Mouse (Mus musculus): ENCODE measurements at regions not wholly inside any gene's neighbourhood (a gene's known extent, or its start where the extent isn't known, plus 50 kb on each side); places are given as distances from the start of the nearest gene placed in this dataset.

DNA sequence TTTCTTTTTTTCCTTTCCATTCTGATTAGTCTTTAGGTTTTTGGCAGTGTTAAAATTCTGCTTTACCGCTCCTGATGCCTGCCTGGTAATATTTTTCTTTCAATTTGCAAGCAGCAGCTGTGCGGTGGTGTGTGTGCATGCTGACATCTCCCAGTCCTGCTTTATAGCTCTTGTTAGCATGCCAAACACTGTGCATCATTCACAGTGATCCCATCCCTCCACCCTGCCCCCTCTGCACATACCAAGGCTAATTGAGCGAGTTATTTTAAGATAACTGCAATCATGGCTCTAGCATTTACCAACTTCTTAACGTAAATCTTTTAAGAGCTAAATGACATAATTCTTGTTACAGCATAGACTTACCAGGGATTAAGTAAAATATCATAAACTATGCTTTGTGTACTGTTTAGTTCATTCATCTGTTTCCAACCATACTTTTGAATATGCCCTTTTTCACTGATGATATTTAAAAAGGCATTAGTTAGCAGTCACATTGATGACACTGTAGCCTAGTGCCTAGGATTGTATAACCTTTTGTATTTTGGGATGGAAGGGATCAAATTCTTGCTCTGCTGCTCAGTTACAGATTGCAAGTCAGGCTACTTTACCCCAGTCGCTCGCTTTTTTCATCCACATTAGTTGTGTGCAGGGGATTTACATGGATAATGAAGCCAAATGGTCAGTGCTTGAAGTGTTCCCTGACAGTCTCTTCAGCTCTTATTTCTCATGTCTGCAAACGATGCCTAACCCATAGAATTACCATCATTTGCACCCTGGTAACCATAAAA is 487.0 kb downstream of the Lmo7 start:
- Histone ChIP-seq H3K9me3 (ENCODE audit: control insufficient read depth, low read length) (no peaks in the 10 kb centered on the region), H3K27me3 (replicated peaks; ENCODE audit: control insufficient read depth, insufficient read depth, low read length) (no peaks in the 10 kb centered on the region), H3K4me3 (ENCODE audit: low read depth, low read length) (no peak overlapping the region), H3K36me3 (ENCODE audit: control insufficient read depth, insufficient read depth, low read length) (no peaks in the 10 kb centered on the region), H3K9ac (ENCODE audit: low read depth, low read length) (no peak overlapping the region), H3K4me2 (ENCODE audit: low read depth, low read length) (no peak overlapping the region), H3K27ac (replicated peaks; ENCODE audit: low read depth, low read length) (no peak overlapping the region), H3K4me1 (ENCODE audit: control insufficient read depth, insufficient read depth, low read length) (no peaks in the 10 kb centered on the region; the same call in 1 of the 2 replicates)
- ATAC-seq (ENCODE audit: low read depth): peak; percentile 85
- peak; percentile 82 for DNase-seq (ENCODE audit: low spot score)
- WGBS: 45% methylated on average over 7 of the region's 7 CpGs

DNA sequence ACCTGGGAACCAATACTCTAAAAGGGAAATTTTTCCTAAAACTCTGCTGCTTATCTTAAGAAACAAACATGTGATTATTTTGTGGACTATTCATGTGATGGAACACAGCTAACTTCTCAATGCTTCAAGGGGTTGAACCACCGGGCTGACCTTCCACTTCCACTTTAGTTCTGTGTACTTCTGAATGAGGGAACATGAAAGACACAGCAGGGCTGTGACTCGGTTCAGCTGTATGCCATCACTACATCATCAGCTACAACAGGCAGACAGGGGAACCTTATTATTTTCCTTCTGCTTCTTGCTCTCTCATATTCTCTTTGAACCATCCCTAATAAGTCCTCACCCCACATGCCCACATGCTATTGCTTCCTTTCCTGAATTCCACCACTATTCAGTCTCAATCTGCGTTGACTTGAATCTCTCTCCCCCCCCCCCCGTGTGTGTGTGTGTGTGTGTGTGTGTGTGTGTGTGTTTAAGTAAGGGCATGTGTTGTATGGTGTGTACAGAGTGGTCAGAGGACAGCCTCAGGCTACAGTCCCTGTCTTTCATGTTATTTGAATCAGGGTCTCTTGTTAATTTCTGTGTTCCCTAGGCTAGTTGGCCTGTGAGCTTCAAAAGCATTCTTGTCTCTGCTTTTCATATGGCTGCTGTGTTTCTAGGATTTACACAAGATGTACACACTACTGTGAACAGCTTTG is 485.7 kb downstream of the Lmo7 start:
- Histone ChIP-seq H3K4me1 (ENCODE audit: control insufficient read depth, insufficient read depth, low read length) (no peaks in the 10 kb centered on the region; the same call in 1 of the 2 replicates), H3K4me2 (ENCODE audit: low read depth, low read length) (no peak overlapping the region), H3K9me3 (ENCODE audit: control insufficient read depth, low read length) (no peaks in the 10 kb centered on the region), H3K27me3 (replicated peaks; ENCODE audit: control insufficient read depth, insufficient read depth, low read length) (no peaks in the 10 kb centered on the region), H3K9ac (ENCODE audit: low read depth, low read length) (no peak overlapping the region), H3K36me3 (ENCODE audit: control insufficient read depth, insufficient read depth, low read length) (no peaks in the 10 kb centered on the region), H3K4me3 (ENCODE audit: low read depth, low read length) (no peak overlapping the region), H3K27ac (replicated peaks; ENCODE audit: low read depth, low read length) (no peak overlapping the region)
- no peak for ATAC-seq (ENCODE audit: low read depth)
- no peak for DNase-seq (ENCODE audit: low spot score)
- WGBS: 63% methylated on average over 4 of the region's 4 CpGs

DNA sequence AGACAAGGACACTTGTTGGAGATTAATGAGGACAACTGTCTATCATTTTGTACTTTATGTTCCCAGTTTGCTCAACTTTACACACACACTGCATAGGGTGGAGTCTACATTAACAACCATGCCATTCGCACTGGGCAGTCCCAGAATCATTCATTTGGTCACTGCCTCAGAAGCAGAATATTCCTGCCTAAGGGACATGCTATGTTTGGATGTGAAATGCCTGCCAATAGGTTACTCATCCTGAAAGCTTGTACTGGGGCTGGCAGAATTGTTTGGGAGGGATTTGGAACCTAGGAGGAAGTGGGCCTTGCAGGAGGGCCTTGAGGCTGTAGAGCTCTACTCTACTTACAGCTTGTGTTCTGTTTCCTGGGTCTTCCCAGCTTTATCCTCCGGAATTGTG is 482.3 kb downstream of the Lmo7 start:
- no peak overlapping the region for H3K9ac ChIP-seq (ENCODE audit: low read depth, low read length)
- H3K9me3 ChIP-seq (ENCODE audit: control insufficient read depth, low read length): no peaks in the 10 kb centered on the region
- ATAC-seq (ENCODE audit: low read depth) (no peak), DNase-seq (ENCODE audit: low spot score) (no peak)
- no peaks in the 10 kb centered on the region for H3K27me3 ChIP-seq (replicated peaks; ENCODE audit: control insufficient read depth, insufficient read depth, low read length)
- H3K4me3 ChIP-seq (ENCODE audit: low read depth, low read length): no peak overlapping the region
- H3K4me1 ChIP-seq (ENCODE audit: control insufficient read depth, insufficient read depth, low read length): no peaks in the 10 kb centered on the region; the same call in 1 of the 2 replicates
- H3K4me2 ChIP-seq (ENCODE audit: low read depth, low read length): no peak overlapping the region
- 81% methylated on average over 2 of the region's 2 CpGs for WGBS
- H3K36me3 ChIP-seq (ENCODE audit: control insufficient read depth, insufficient read depth, low read length): no peaks in the 10 kb centered on the region
- H3K27ac ChIP-seq (replicated peaks; ENCODE audit: low read depth, low read length): no peak overlapping the region

DNA sequence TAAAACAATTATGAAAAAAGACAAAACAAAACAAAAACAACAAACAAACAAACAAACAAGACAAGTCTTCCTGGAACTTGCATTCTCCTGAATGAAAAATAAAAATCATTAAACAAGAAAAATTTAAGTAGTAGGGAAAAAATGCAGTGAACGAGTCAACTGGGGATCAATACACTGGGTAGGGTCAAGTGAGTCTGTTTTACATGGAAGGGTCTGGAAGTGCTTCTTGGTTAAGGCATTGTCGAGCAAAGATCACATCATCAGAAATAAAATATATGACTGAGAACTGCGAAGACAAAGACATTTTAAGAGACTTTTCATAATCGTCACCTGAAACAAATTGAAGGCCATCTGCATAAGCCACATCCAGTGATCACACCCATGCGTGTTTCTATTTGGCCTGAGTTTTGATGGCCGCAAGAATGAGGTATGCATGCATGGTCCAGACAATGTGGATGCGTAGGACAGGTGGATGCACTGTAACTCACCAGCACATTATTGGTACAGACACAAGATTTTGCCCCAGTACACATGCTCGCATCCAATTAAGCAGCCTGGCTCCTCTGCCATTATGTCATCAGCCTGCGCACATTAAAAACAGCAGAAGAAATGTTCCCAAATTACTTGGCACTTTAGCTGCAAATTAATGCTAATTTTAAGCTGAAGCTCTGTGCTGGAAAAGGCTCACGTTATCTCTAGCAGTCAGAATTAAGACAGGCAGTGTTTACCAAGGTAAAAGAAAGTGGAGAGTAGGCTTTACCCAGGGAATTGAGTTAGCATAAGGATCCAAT is 475.3 kb downstream of the Lmo7 start:
- no peak overlapping the region for H3K9ac ChIP-seq (ENCODE audit: low read depth, low read length)
- 82% methylated on average over 10 of the region's 10 CpGs for WGBS

DNA sequence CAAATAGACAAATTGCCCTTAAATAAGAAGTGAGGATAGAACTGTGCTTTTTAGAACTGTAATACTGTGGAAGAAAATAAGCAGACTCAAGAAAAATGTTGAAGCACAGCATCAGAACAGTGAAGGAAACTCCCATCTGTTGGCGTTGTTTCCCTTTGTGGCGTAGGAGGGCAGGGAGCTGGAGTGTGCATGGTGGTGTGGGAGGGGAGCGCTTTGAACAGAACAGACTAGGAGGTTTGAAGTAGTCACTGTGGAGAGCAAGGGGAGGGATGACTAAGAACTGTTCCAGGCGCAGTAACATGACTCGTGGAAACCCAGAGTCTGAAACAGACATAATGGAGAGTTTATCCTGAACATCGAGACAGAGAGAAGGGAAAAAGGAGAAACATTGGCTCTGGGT is 469.7 kb downstream of the Lmo7 start:
- no peaks in the 10 kb centered on the region for H3K9me3 ChIP-seq (ENCODE audit: control insufficient read depth, low read length)
- H3K9ac ChIP-seq (ENCODE audit: low read depth, low read length): no peak overlapping the region
- ATAC-seq (ENCODE audit: low read depth) (no peak), DNase-seq (ENCODE audit: low spot score) (no peak)
- H3K4me2 ChIP-seq (ENCODE audit: low read depth, low read length): no peak overlapping the region
- H3K27ac ChIP-seq (replicated peaks; ENCODE audit: low read depth, low read length): no peak overlapping the region
- no peaks in the 10 kb centered on the region for H3K4me1 ChIP-seq (ENCODE audit: control insufficient read depth, insufficient read depth, low read length)
- no peaks in the 10 kb centered on the region for H3K27me3 ChIP-seq (replicated peaks; ENCODE audit: control insufficient read depth, insufficient read depth, low read length)
- no peak overlapping the region for H3K4me3 ChIP-seq (ENCODE audit: low read depth, low read length)
- whole genome bisulfite sequencing: 80% methylated on average over 6 of the region's 6 CpGs
- H3K36me3 ChIP-seq (ENCODE audit: control insufficient read depth, insufficient read depth, low read length): no peaks in the 10 kb centered on the region

More for the DNA sequence above, 475.3 kb downstream of the Lmo7 start:
- Histone ChIP-seq H3K4me1 (ENCODE audit: control insufficient read depth, insufficient read depth, low read length) (no peaks in the 10 kb centered on the region), H3K9me3 (ENCODE audit: control insufficient read depth, low read length) (no peaks in the 10 kb centered on the region), H3K4me2 (ENCODE audit: low read depth, low read length) (no peak overlapping the region), H3K4me3 (ENCODE audit: low read depth, low read length) (no peak overlapping the region), H3K36me3 (ENCODE audit: control insufficient read depth, insufficient read depth, low read length) (no peaks in the 10 kb centered on the region), H3K27ac (replicated peaks; ENCODE audit: low read depth, low read length) (no peak overlapping the region), H3K27me3 (replicated peaks; ENCODE audit: control insufficient read depth, insufficient read depth, low read length) (no peaks in the 10 kb centered on the region)
- DNase-seq (ENCODE audit: low spot score): no peak
- ATAC-seq (ENCODE audit: low read depth): no peak

DNA sequence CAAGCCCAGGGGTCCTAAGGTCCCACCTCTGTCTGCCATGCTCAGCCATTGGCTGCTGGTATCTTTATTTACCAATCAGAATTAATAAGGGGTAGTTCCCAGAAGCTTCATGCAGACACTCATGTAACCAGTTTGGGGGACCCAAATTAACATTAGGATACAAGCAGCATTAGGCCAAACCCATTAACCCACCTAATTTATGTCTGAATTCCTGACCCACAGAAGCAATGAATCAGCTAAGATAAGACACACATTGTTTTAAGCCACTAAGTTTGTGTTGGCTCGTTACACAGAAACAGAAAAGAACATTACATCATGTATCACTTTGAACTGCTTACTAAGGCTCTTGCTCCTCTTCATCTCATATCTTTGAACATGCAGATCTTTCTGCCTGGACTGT is 461.0 kb downstream of the Lmo7 start:
- no peak overlapping the region for H3K9ac ChIP-seq (ENCODE audit: low read depth, low read length)
- H3K4me2 ChIP-seq (ENCODE audit: low read depth, low read length): no peak overlapping the region
- no peaks in the 10 kb centered on the region for H3K27me3 ChIP-seq (replicated peaks; ENCODE audit: control insufficient read depth, insufficient read depth, low read length)
- 74% methylated on average over 1 of the region's 1 CpGs for WGBS
- ATAC-seq (ENCODE audit: low read depth): no peak
- DNase-seq (ENCODE audit: low spot score): no peak
- no peak overlapping the region for H3K4me3 ChIP-seq (ENCODE audit: low read depth, low read length)
- no peak overlapping the region for H3K27ac ChIP-seq (replicated peaks; ENCODE audit: low read depth, low read length)
- no peaks in the 10 kb centered on the region for H3K4me1 ChIP-seq (ENCODE audit: control insufficient read depth, insufficient read depth, low read length)
- H3K36me3 ChIP-seq (ENCODE audit: control insufficient read depth, insufficient read depth, low read length): no peaks in the 10 kb centered on the region
- H3K9me3 ChIP-seq (ENCODE audit: control insufficient read depth, low read length): no peaks in the 10 kb centered on the region

DNA sequence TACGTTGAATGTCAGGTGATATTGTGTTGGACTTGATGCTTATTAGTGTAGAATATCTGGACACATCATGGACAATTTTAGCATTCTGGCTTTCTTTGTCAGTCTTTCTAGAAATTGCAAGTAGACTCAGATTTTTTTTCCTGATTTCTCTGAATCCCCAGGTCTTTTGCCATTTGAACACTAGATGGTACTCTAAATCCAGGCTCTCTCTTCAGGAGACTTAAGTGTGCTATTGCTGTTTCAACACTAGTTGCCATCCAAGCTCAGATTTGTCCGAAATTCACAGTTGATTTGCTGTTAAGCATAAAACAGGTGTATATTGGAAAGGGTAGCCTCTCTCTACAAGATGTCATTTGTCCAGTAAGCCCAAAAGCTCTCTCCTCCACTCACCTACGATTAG is 451.5 kb downstream of the Lmo7 start:
- no peak overlapping the region for H3K27ac ChIP-seq (replicated peaks; ENCODE audit: low read depth, low read length)
- WGBS: 74% methylated on average over 3 of the region's 3 CpGs
- H3K36me3 ChIP-seq (ENCODE audit: control insufficient read depth, insufficient read depth, low read length): no peaks in the 10 kb centered on the region
- no peak overlapping the region for H3K4me3 ChIP-seq (ENCODE audit: low read depth, low read length)
- H3K27me3 ChIP-seq (replicated peaks; ENCODE audit: control insufficient read depth, insufficient read depth, low read length): no peaks in the 10 kb centered on the region
- no peaks in the 10 kb centered on the region for H3K9me3 ChIP-seq (ENCODE audit: control insufficient read depth, low read length)
- DNase-seq (ENCODE audit: low spot score): peak; percentile 14
- ATAC-seq (ENCODE audit: low read depth): no peak
- H3K4me1 ChIP-seq (ENCODE audit: control insufficient read depth, insufficient read depth, low read length): no peaks in the 10 kb centered on the region
- no peak overlapping the region for H3K9ac ChIP-seq (ENCODE audit: low read depth, low read length)
- no peak overlapping the region for H3K4me2 ChIP-seq (ENCODE audit: low read depth, low read length)

DNA sequence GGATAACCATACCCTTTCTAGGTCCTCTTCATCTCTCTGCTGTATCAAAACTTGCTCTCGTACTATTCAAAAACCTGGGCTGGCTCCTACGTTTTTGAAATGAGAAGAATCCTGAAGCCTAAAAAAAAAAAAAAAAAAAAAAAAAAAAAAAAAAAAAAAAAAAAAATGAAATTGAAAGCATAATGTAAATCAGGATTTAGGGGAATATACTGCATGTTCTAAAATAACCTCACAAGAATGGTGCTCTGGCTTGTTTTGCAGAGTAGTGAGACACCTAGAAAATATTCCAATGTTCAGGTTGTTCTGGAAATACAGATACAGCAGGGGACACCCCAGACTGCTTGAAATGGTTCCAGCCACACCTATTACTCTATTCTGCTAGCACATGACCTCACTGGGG is 442.0 kb downstream of the Lmo7 start:
- H3K9ac ChIP-seq (ENCODE audit: low read depth, low read length): no peak overlapping the region
- no peaks in the 10 kb centered on the region for H3K4me1 ChIP-seq (ENCODE audit: control insufficient read depth, insufficient read depth, low read length)
- ATAC-seq (ENCODE audit: low read depth): no peak
- H3K4me3 ChIP-seq (ENCODE audit: low read depth, low read length): no peak overlapping the region
- DNase-seq (ENCODE audit: low spot score): no peak
- H3K4me2 ChIP-seq (ENCODE audit: low read depth, low read length): no peak overlapping the region
- H3K36me3 ChIP-seq (ENCODE audit: control insufficient read depth, insufficient read depth, low read length): no peaks in the 10 kb centered on the region
- WGBS: 69% methylated on average over 2 of the region's 2 CpGs
- no peak overlapping the region for H3K27ac ChIP-seq (replicated peaks; ENCODE audit: low read depth, low read length)
- H3K27me3 ChIP-seq (replicated peaks; ENCODE audit: control insufficient read depth, insufficient read depth, low read length): no peaks in the 10 kb centered on the region
- no peaks in the 10 kb centered on the region for H3K9me3 ChIP-seq (ENCODE audit: control insufficient read depth, low read length)
